Mouse (Mus musculus): ENCODE results near the gene Syna. TPM values are rescaled to one million over a fixed set of nuclear protein-coding genes. Genes with fewer than 3 reads are reported as not detected.

Syna gene
- polyA plus RNA-seq, 1 experiment from 2014 or later = not detected

GRCm38 (mm10) chr5:134583884-134584213, 23.9 kb upstream of the Syna start:
- Histone ChIP-seq H3K4me2 (peak overlapping the region; percentile 71), H3K27ac (ENCODE audit: low read depth, low read length) (peak overlapping the region; percentile 23), H3K9ac (ENCODE audit: low read depth, low read length) (peak overlapping the region; percentile 84), H3K4me1 (replicated peaks; ENCODE audit: control insufficient read depth, insufficient read depth, low read length) (peaks cover 11% of the 10 kb centered on the region), H3K36me3 (ENCODE audit: control insufficient read depth, insufficient read depth, low read length) (peaks cover 4% of the 10 kb centered on the region; the same call in 1 of the 2 replicates), H3K27me3 (replicated peaks; ENCODE audit: control insufficient read depth, insufficient read depth, low read length) (no peaks in the 10 kb centered on the region), H3K9me3 (ENCODE audit: control insufficient read depth, low read length) (no peaks in the 10 kb centered on the region), H3K4me3 (ENCODE audit: low read depth, low read length) (peak overlapping the region; percentile 68)
- no peak for DNase-seq (ENCODE audit: low spot score)
- no peak for ATAC-seq (replicated peaks; ENCODE audit: low FRiP score)
- 41% methylated on average over 3 of the region's 3 CpGs for WGBS

GRCm38 (mm10) chr5:134583006-134583883, 23.3 kb upstream of the Syna start:
- Histone ChIP-seq H3K36me3 (ENCODE audit: control insufficient read depth, insufficient read depth, low read length) (0 out of 2 replicates have a peak, but pooled peaks cover 3% of the 10 kb centered on the region), H3K9ac (ENCODE audit: low read depth, low read length) (peak overlapping the region; percentile 84), H3K4me3 (ENCODE audit: low read depth, low read length) (peak overlapping the region; percentile 68), H3K4me1 (replicated peaks; ENCODE audit: control insufficient read depth, insufficient read depth, low read length) (peaks cover 11% of the 10 kb centered on the region), H3K4me2 (peak overlapping the region; percentile 71), H3K9me3 (ENCODE audit: control insufficient read depth, low read length) (no peaks in the 10 kb centered on the region), H3K27ac (ENCODE audit: low read depth, low read length) (peak overlapping the region; percentile 23), H3K27me3 (replicated peaks; ENCODE audit: control insufficient read depth, insufficient read depth, low read length) (no peaks in the 10 kb centered on the region)
- DNase-seq (ENCODE audit: low spot score) (no peak), ATAC-seq (replicated peaks; ENCODE audit: low FRiP score) (peak; percentile 33; the same call in 1 of the 2 replicates)
- 20% methylated on average over 15 of the region's 15 CpGs for WGBS

GRCm38 (mm10) chr5:134582221-134582907, 22.4 kb upstream of the Syna start:
- H3K27ac ChIP-seq (ENCODE audit: low read depth, low read length) = peak overlapping the region; percentile 23; the same call in 1 of the 2 replicates
- no peaks in the 10 kb centered on the region for H3K9me3 ChIP-seq (ENCODE audit: control insufficient read depth, low read length)
- 0 out of 2 replicates have a peak, but pooled peaks cover 3% of the 10 kb centered on the region for H3K36me3 ChIP-seq (ENCODE audit: control insufficient read depth, insufficient read depth, low read length)
- peak overlapping the region; percentile 84 for H3K9ac ChIP-seq (ENCODE audit: low read depth, low read length)
- DNase-seq (ENCODE audit: low spot score) (peak; percentile 94), ATAC-seq (replicated peaks; ENCODE audit: low FRiP score) (peak; percentile 92)
- 8% methylated on average over 29 of the region's 30 CpGs for WGBS
- H3K4me3 ChIP-seq (ENCODE audit: low read depth, low read length) = peak overlapping the region; percentile 68
- H3K4me2 ChIP-seq = peak overlapping the region; percentile 71
- H3K27me3 ChIP-seq (replicated peaks; ENCODE audit: control insufficient read depth, insufficient read depth, low read length) = no peaks in the 10 kb centered on the region
- H3K4me1 ChIP-seq (replicated peaks; ENCODE audit: control insufficient read depth, insufficient read depth, low read length) = peaks cover 11% of the 10 kb centered on the region

- no peak within 1 kb of the TSS for H3K9ac ChIP-seq (ENCODE audit: low read depth, low read length)
- no peak within 1 kb of the TSS for H3K4me2 ChIP-seq
- H3K27me3 ChIP-seq (replicated peaks; ENCODE audit: control insufficient read depth, insufficient read depth, low read length) = no peaks in the 10 kb centered on the region
- no peaks in the 10 kb centered on the region for H3K9me3 ChIP-seq (ENCODE audit: control insufficient read depth, low read length)
- no peak for DNase-seq (ENCODE audit: low spot score)
- H3K36me3 ChIP-seq (ENCODE audit: control insufficient read depth, insufficient read depth, low read length) = no peaks in the 10 kb centered on the region
- no peak within 1 kb of the TSS for H3K4me3 ChIP-seq (ENCODE audit: low read depth, low read length)
- peaks cover 11% of the 10 kb centered on the region for H3K4me1 ChIP-seq (replicated peaks; ENCODE audit: control insufficient read depth, insufficient read depth, low read length)
- H3K27ac ChIP-seq (ENCODE audit: low read depth, low read length) = no peak within 1 kb of the TSS
- no peak for ATAC-seq (replicated peaks; ENCODE audit: low FRiP score)
- 88% methylated on average over 5 of the region's 5 CpGs for WGBS
Measured at GRCm38 (mm10) chr5:134581146-134581545, 21.2 kb upstream of the Syna start, which contains the start of gene Rfc2. Rfc2 (plus strand) TSS chr5:134581366.

DNA sequence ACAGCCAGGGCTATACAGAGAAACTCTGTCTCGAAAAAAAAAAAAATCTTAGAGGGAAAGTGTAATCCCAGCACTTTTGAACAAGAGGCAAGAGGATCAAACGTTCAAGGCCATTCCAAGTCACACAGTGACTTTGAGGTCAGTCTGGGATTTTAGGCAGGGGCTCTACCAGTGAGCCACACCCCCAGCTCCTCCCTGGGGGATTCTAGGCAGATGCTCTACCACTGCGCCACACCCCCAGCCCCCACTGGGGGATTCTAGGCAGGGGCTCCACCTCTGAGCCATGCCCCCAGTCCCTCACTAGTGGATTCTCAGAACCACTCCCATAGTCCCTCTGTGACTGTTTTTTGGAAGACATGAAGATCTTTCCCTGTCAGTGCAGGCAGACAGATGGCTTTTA, 19.2 kb upstream of the Syna start:
- WGBS = 70% methylated on average over 3 of the region's 3 CpGs
- H3K27me3 ChIP-seq (replicated peaks; ENCODE audit: control insufficient read depth, insufficient read depth, low read length) = no peaks in the 10 kb centered on the region
- H3K4me2 ChIP-seq = no peak overlapping the region
- H3K9me3 ChIP-seq (ENCODE audit: control insufficient read depth, low read length) = no peaks in the 10 kb centered on the region
- H3K4me3 ChIP-seq (ENCODE audit: low read depth, low read length) = no peak overlapping the region
- no peak overlapping the region for H3K9ac ChIP-seq (ENCODE audit: low read depth, low read length)
- H3K36me3 ChIP-seq (ENCODE audit: control insufficient read depth, insufficient read depth, low read length) = no peaks in the 10 kb centered on the region
- H3K27ac ChIP-seq (ENCODE audit: low read depth, low read length) = no peak overlapping the region
- DNase-seq (ENCODE audit: low spot score) (no peak), ATAC-seq (replicated peaks; ENCODE audit: low FRiP score) (no peak)
- peaks cover 4% of the 10 kb centered on the region; the same call in 1 of the 2 replicates for H3K4me1 ChIP-seq (replicated peaks; ENCODE audit: control insufficient read depth, insufficient read depth, low read length)

DNA sequence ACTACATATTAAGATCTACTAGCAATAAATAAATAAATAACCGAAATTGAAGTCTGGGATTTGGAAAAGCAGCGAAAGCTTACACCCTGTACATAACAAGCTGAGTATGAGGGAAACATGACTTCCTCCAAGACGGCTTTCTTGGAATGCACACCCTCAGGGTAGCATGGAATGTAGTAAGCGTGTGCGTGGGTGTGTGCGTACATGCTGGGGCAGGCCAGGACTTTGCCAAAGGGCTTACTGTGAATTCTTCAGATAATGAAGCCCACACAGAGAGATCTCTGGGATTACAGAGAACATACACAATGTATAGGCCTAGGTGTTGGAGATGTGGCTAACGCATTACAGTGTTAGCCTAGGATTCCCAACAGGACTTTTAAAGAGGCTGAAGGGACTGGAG, 17.6 kb upstream of the Syna start:
- Histone ChIP-seq H3K9ac (ENCODE audit: low read depth, low read length) (no peak overlapping the region), H3K9me3 (ENCODE audit: control insufficient read depth, low read length) (no peaks in the 10 kb centered on the region), H3K27ac (ENCODE audit: low read depth, low read length) (no peak overlapping the region), H3K4me2 (no peak overlapping the region), H3K36me3 (ENCODE audit: control insufficient read depth, insufficient read depth, low read length) (no peaks in the 10 kb centered on the region), H3K27me3 (replicated peaks; ENCODE audit: control insufficient read depth, insufficient read depth, low read length) (no peaks in the 10 kb centered on the region), H3K4me1 (replicated peaks; ENCODE audit: control insufficient read depth, insufficient read depth, low read length) (peaks cover 1% of the 10 kb centered on the region; the same call in 1 of the 2 replicates), H3K4me3 (ENCODE audit: low read depth, low read length) (no peak overlapping the region)
- no peak for DNase-seq (ENCODE audit: low spot score)
- ATAC-seq (replicated peaks; ENCODE audit: low FRiP score) = no peak
- WGBS = 87% methylated on average over 7 of the region's 7 CpGs

DNA sequence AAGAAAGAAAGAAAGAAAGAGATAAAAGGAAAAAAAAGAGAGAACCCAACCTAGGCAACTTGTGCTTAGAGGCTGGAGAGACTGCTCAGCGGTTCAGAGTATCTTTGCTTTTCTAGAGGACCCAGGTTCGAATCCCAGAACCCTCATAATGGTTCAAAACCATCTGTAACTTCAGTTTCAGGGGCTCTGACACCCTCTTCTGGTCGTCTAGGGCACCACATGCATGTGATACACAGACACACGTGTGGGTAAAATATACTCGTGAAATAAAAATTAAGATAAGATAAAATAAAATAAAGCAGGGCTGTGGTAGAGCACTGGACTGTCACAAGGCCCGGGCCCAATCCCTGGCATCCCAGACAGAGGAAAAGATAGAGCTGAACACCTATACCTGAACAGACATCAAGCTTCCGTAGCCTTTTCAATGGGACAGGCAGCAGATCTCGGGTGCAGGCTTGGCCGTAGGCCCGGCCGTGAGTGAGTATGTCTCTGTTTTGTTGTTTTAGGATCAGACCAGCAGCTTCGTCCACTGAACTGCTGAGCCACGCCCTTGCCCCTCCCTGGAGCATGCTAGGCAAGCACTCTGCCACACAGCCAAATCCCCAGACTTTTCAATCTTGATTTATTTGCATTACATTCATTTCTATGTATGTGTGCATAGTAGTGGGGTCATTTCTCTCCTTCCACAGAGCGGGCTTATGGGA, 16.7 kb upstream of the Syna start:
- H3K27me3 ChIP-seq (replicated peaks; ENCODE audit: control insufficient read depth, insufficient read depth, low read length) = no peaks in the 10 kb centered on the region
- no peak overlapping the region for H3K4me2 ChIP-seq
- DNase-seq (ENCODE audit: low spot score) (no peak), ATAC-seq (replicated peaks; ENCODE audit: low FRiP score) (no peak)
- H3K4me1 ChIP-seq (replicated peaks; ENCODE audit: control insufficient read depth, insufficient read depth, low read length) = peaks cover 6% of the 10 kb centered on the region; the same call in 1 of the 2 replicates
- no peaks in the 10 kb centered on the region for H3K9me3 ChIP-seq (ENCODE audit: control insufficient read depth, low read length)
- H3K4me3 ChIP-seq (ENCODE audit: low read depth, low read length) = no peak overlapping the region
- no peaks in the 10 kb centered on the region for H3K36me3 ChIP-seq (ENCODE audit: control insufficient read depth, insufficient read depth, low read length)
- WGBS = 74% methylated on average over 14 of the region's 14 CpGs
- no peak overlapping the region for H3K9ac ChIP-seq (ENCODE audit: low read depth, low read length)
- no peak overlapping the region for H3K27ac ChIP-seq (ENCODE audit: low read depth, low read length)

- Histone ChIP-seq H3K36me3 (ENCODE audit: control insufficient read depth, insufficient read depth, low read length) (no peaks in the 10 kb centered on the region), H3K27me3 (replicated peaks; ENCODE audit: control insufficient read depth, insufficient read depth, low read length) (no peaks in the 10 kb centered on the region), H3K27ac (ENCODE audit: low read depth, low read length) (no peak overlapping the region), H3K9ac (ENCODE audit: low read depth, low read length) (no peak overlapping the region), H3K4me1 (replicated peaks; ENCODE audit: control insufficient read depth, insufficient read depth, low read length) (peaks cover 6% of the 10 kb centered on the region; the same call in 1 of the 2 replicates), H3K9me3 (ENCODE audit: control insufficient read depth, low read length) (no peaks in the 10 kb centered on the region), H3K4me2 (no peak overlapping the region), H3K4me3 (ENCODE audit: low read depth, low read length) (no peak overlapping the region)
- DNase-seq (ENCODE audit: low spot score) (no peak), ATAC-seq (replicated peaks; ENCODE audit: low FRiP score) (no peak)
- WGBS = 87% methylated on average over 5 of the region's 5 CpGs
Measured at GRCm38 (mm10) chr5:134575833-134576232, 15.9 kb upstream of the Syna start.

Measured in liver, embryonic 11.5 days (tissue).